Mouse (Mus musculus): Measurements from ENCODE around the gene Ubxn1. TPM values are rescaled to one million over a fixed set of nuclear protein-coding genes. Genes with fewer than 3 reads are reported as not detected.
"Not testable (repeated sequence)": the region's sequence is repeated elsewhere in the genome, so short reads cannot be mapped to it uniquely, and the experiment has no call there.

Ubxn1 gene
- total RNA-seq (2014; rRNA removed), result 60.8 and 67.7 TPM in 2 replicates
- polyA plus RNA-seq (2015; fragmentation: Nextera tagmentation; extraction: Ambion mirVana), result 158 and 164 TPM in 2 replicates

DNA sequence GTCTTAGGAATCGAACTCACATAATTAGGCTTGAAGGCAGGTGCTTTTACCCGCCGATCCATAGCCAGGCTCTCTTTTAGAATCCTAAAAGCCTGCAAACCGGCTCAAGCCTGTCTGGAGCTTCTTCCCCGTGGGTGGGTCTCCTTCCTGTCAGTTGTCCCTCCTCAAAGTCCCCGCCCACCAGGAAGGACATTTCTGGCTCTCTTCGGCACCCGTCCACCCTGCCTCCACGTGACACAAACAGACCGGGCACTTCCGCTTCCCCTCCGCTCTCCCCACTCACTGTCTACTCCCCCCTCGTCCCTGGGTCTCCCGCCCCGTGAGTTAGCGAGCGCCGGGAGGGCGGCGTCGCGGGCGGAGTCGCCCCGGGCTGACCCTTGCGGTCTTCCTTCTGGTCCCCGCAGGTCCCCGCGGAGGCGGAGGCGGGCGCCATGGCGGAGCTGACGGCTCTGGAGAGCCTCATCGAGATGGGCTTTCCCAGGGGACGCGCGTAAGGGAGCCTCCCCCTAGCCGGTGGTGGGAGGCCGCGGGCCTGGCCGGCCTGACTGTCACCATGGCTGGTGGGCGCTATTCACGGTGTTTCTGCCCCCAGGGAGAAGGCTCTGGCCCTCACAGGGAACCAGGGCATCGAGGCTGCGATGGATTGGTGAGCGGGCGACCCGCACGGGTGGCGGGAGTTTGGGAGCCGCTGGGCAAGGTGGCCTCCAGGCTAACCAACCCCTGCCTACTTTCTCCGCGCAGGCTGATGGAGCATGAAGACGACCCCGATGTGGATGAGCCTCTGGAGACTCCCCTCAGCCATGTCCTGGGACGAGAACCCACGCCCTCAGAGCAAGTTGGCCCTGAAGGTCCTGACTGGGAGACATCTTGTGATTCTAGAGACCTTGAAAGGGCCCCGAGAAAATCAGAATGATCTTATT, at the start of gene Ubxn1:
Gene Ubxn1 (plus strand): TSS at position 230 of the 920 bp plus-strand sequence.
- Histone ChIP-seq H3K4me2 (ENCODE audit: low read depth, low read length) (peak within 1 kb of the TSS; percentile 91), H3K4me3 (ENCODE audit: low read length) (peak within 1 kb of the TSS; percentile 98), H3K4me1 (ENCODE audit: insufficient read depth, low read length) (peaks cover 5% of the 10 kb centered on the region; the same call in 1 of the 2 replicates), H3K9ac (replicated peaks; ENCODE audit: low read length) (peak within 1 kb of the TSS; percentile 95), H3K9me3 (ENCODE audit: low read length) (no peaks in the 10 kb centered on the region), H3K27me3 (ENCODE audit: insufficient read depth, low read length) (no peaks in the 10 kb centered on the region), H3K27ac (peak within 1 kb of the TSS; percentile 86), H3K36me3 (ENCODE audit: insufficient read depth, low read length) (peaks cover 21% of the 10 kb centered on the region; the same call in 1 of the 2 replicates)
- ATAC-seq (peak; percentile 99), DNase-seq (ENCODE audit: low spot score) (peak; percentile 97)
- TF ChIP-seq CTCF (IDR thresholded peaks at IDR 0.05; ENCODE audit: low read depth), result no peak
- WGBS, result 1% methylated on average over 58 of the region's 59 CpGs

DNA sequence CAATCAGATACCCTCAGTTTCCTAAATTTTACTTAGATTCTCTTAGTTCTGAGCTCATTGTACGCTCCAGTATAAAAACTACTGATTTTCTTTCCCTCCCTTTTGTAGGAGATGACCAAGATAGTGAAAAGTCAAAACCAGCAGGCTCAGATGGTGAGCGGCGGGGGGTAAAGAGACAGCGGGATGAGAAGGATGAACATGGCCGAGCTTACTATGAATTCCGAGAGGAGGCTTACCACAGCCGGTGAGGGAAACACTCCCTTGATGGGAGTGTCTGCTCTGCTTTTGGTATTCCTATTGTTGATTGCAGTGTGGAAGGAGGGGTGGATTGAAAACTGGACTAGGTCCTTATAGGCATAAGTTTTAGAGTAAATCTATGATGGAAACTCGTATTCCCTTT, 48.6 kb upstream of the Ubxn1 start:
- ATAC-seq (no peak), DNase-seq (ENCODE audit: low spot score) (peak; percentile 12)
- 50% methylated on average over 8 of the region's 8 CpGs for WGBS
- Histone ChIP-seq H3K9me3 (ENCODE audit: low read length) (no peaks in the 10 kb centered on the region), H3K27me3 (ENCODE audit: insufficient read depth, low read length) (no peaks in the 10 kb centered on the region), H3K4me2 (ENCODE audit: low read depth, low read length) (peak overlapping the region; percentile 95), H3K36me3 (ENCODE audit: insufficient read depth, low read length) (peaks cover 34% of the 10 kb centered on the region), H3K27ac (no peak overlapping the region), H3K4me1 (ENCODE audit: insufficient read depth, low read length) (peaks cover 20% of the 10 kb centered on the region), H3K4me3 (ENCODE audit: low read length) (peak overlapping the region; percentile 96), H3K9ac (replicated peaks; ENCODE audit: low read length) (peak overlapping the region; percentile 42; the same call in 1 of the 2 replicates)
- TF ChIP-seq CTCF (IDR thresholded peaks at IDR 0.05; ENCODE audit: low read depth), result no peak

DNA sequence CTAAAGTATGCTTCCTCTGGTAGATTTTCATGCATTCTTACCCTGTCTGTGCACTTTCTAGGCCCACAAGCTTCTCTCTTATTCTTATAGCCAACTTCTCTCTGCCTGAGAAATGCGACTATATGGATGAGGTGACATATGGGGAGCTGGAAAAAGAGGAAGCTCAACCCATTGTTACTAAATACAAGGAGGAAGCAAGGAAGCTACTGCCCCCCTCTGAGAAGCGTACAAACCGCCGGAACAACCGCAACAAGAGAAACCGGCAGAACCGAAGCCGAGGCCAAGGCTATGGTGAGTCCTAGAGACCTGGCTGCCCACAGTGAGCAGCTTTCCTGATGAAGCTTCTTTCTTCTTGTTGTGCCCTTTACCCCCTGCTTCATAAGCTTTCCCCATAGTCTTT, 41.6 kb upstream of the Ubxn1 start, which contains the start of gene AC129217.1:
Gene AC129217.1 (plus strand): TSS at position 114 of the 400 bp plus-strand sequence.
- no peak for ATAC-seq

DNA sequence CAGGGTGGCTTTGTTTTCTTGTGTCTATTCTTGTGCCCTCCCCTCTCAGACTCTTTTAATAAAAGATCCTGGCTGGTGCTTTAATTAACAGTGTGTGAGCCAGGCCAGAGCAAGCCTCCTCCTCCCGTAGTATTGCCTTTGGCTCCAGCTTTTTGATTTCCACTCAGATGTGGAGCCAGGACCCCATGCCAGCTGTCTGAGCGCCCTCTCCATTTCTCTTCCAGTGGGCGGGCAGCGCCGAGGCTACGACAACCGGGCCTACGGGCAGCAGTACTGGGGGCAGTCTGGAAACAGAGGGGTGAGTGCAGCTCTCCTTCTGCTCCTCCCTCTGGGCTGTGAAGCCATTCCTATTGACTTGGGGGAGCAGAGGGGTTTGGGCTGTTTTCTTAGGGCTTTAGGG, 40.6 kb upstream of the Ubxn1 start:
- WGBS, result 77% methylated on average over 8 of the region's 8 CpGs
- DNase-seq (ENCODE audit: low spot score) (peak; percentile 22), ATAC-seq (peak; percentile 42)
- Histone ChIP-seq H3K4me2 (ENCODE audit: low read depth, low read length) (no peak overlapping the region), H3K9ac (replicated peaks; ENCODE audit: low read length) (no peak overlapping the region), H3K36me3 (ENCODE audit: insufficient read depth, low read length) (peaks cover 81% of the 10 kb centered on the region), H3K27me3 (ENCODE audit: insufficient read depth, low read length) (no peaks in the 10 kb centered on the region), H3K27ac (peak overlapping the region; percentile 15; the same call in 1 of the 2 replicates), H3K9me3 (ENCODE audit: low read length) (no peaks in the 10 kb centered on the region), H3K4me3 (ENCODE audit: low read length) (no peak overlapping the region), H3K4me1 (ENCODE audit: insufficient read depth, low read length) (no peaks in the 10 kb centered on the region)
- no peak for TF ChIP-seq CTCF (IDR thresholded peaks at IDR 0.05; ENCODE audit: low read depth)

More for the DNA sequence above, 41.6 kb upstream of the Ubxn1 start, which contains the start of gene AC129217.1:
- no peak within 1 kb of the TSS for H3K9ac ChIP-seq (replicated peaks; ENCODE audit: low read length)
- H3K27ac ChIP-seq, result no peak within 1 kb of the TSS
- no peak for DNase-seq (ENCODE audit: low spot score)
- no peak within 1 kb of the TSS for H3K4me2 ChIP-seq (ENCODE audit: low read depth, low read length)
- no peak within 1 kb of the TSS for H3K4me3 ChIP-seq (ENCODE audit: low read length)
- H3K4me1 ChIP-seq (ENCODE audit: insufficient read depth, low read length), result no peaks in the 10 kb centered on the region
- WGBS, result 87% methylated on average over 8 of the region's 8 CpGs
- H3K27me3 ChIP-seq (ENCODE audit: insufficient read depth, low read length), result no peaks in the 10 kb centered on the region
- no peak for TF ChIP-seq CTCF (IDR thresholded peaks at IDR 0.05; ENCODE audit: low read depth)
- peaks cover 83% of the 10 kb centered on the region for H3K36me3 ChIP-seq (ENCODE audit: insufficient read depth, low read length)
- no peaks in the 10 kb centered on the region for H3K9me3 ChIP-seq (ENCODE audit: low read length)

DNA sequence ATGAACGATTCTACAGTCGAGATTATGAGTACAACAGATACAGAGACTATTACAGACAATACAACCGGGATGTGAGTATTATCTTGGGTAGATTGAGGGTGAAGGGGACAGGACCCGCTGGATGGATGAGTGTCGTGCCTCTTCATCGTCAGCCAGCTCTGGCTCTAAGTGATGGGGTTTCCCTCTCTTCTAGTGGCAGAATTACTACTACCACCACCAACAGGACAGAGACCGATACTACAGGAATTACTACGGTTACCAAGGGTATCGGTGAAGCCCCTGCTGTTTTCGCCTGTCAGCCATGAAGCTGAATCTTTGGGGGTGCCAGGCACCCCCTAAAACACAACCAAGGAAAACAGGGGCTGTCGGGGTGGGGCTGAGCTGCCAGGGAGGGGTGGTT, 40.0 kb upstream of the Ubxn1 start:
- H3K4me3 ChIP-seq (ENCODE audit: low read length), result no peak overlapping the region
- no peak overlapping the region for H3K9ac ChIP-seq (replicated peaks; ENCODE audit: low read length)
- H3K27me3 ChIP-seq (ENCODE audit: insufficient read depth, low read length), result no peaks in the 10 kb centered on the region
- peak; percentile 43 for TF ChIP-seq CTCF (IDR thresholded peaks at IDR 0.05; ENCODE audit: low read depth)
- H3K9me3 ChIP-seq (ENCODE audit: low read length), result no peaks in the 10 kb centered on the region
- H3K36me3 ChIP-seq (ENCODE audit: insufficient read depth, low read length), result peaks cover 76% of the 10 kb centered on the region
- peak overlapping the region; percentile 15; the same call in 1 of the 2 replicates for H3K27ac ChIP-seq
- H3K4me2 ChIP-seq (ENCODE audit: low read depth, low read length), result no peak overlapping the region
- H3K4me1 ChIP-seq (ENCODE audit: insufficient read depth, low read length), result no peaks in the 10 kb centered on the region
- peak; percentile 65 for ATAC-seq
- 72% methylated on average over 11 of the region's 11 CpGs for WGBS
- DNase-seq (ENCODE audit: low spot score), result peak; percentile 56

DNA sequence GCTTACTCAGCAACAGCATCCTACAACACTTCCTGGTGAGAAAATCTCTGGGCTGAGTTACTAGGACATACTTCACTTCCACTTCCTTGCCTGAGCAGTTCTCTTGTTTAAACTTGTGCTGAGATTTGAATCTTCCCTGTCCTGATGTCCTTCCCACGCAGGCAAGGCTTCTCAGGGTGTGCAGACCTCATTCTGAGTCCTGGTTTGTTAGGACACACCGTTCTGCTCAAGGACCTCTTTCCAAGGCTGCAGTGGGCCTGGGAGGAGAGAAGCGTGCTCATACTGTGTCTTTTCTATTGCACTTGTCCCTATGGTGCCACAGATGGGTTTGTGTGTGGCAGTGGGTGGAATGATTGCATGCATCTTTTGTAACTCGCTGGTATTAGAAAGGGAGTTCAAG, 38.3 kb upstream of the Ubxn1 start:
- H3K27ac ChIP-seq, result no peak overlapping the region
- WGBS, result 87% methylated on average over 4 of the region's 4 CpGs
- H3K4me3 ChIP-seq (ENCODE audit: low read length), result no peak overlapping the region
- H3K9me3 ChIP-seq (ENCODE audit: low read length), result no peaks in the 10 kb centered on the region
- H3K36me3 ChIP-seq (ENCODE audit: insufficient read depth, low read length), result peaks cover 64% of the 10 kb centered on the region
- no peaks in the 10 kb centered on the region for H3K4me1 ChIP-seq (ENCODE audit: insufficient read depth, low read length)
- no peak overlapping the region for H3K9ac ChIP-seq (replicated peaks; ENCODE audit: low read length)
- no peaks in the 10 kb centered on the region for H3K27me3 ChIP-seq (ENCODE audit: insufficient read depth, low read length)
- ATAC-seq, result no peak
- no peak for TF ChIP-seq CTCF (IDR thresholded peaks at IDR 0.05; ENCODE audit: low read depth)
- no peak for DNase-seq (ENCODE audit: low spot score)
- no peak overlapping the region for H3K4me2 ChIP-seq (ENCODE audit: low read depth, low read length)

DNA sequence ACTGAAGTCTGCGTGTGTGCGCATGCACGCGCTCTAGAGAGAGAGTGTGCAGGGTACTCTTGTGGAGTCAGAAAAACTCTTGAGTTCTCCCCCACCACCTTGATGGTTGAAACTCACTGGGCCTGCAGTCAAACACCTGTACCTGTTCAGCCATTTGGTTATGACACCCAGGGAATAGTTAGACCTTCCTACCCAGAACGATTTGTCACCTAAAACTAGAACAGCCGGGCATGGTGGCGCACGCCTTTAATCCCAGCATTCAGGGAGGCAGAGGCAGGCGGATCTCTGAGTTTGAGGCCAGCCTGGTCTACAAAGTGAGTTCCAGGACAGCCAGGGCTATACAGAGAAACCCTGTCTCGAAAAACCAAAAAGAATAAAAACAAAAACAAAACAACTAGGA, 35.0 kb upstream of the Ubxn1 start:
- DNase-seq (ENCODE audit: low spot score); H3K27me3 ChIP-seq (ENCODE audit: insufficient read depth, low read length); H3K27ac ChIP-seq; H3K9me3 ChIP-seq (ENCODE audit: low read length); ATAC-seq; H3K4me1 ChIP-seq (ENCODE audit: insufficient read depth, low read length); H3K4me2 ChIP-seq (ENCODE audit: low read depth, low read length); H3K9ac ChIP-seq (replicated peaks; ENCODE audit: low read length); H3K4me3 ChIP-seq (ENCODE audit: low read length): not testable (repeated sequence)
- 96% methylated on average over 10 of the region's 10 CpGs for WGBS
- peaks cover 30% of the 10 kb centered on the region for H3K36me3 ChIP-seq (ENCODE audit: insufficient read depth, low read length)

Measured in hindbrain, postnatal 0 days (tissue).